Mouse (Mus musculus): ENCODE data around the gene Nufip2. TPM values are rescaled to one million over a fixed set of nuclear protein-coding genes. Genes with fewer than 3 reads are reported as not detected.

Nufip2 gene
- polyA plus RNA-seq, 1 experiment from 2014 or later = 4.7 TPM

- peak; percentile 77 for DNase-seq (ENCODE audit: low spot score)
- peak overlapping the region; percentile 96 for H3K4me3 ChIP-seq
- H3K36me3 ChIP-seq (replicated peaks) = no peaks in the 10 kb centered on the region
- no peaks in the 10 kb centered on the region for H3K9me3 ChIP-seq
- peaks cover 49% of the 10 kb centered on the region for H3K4me1 ChIP-seq
- 5% methylated on average over 26 of the region's 26 CpGs for WGBS
- H3K27me3 ChIP-seq (replicated peaks; ENCODE audit: low read depth, poor library complexity, severe bottlenecking) = peaks cover 26% of the 10 kb centered on the region
- H3K27ac ChIP-seq (replicated peaks) = peak overlapping the region; percentile 93
Measured at GRCm38 (mm10) chr11:77763673-77764340, 77.9 kb downstream of the Nufip2 start.

GRCm38 (mm10) chr11:77764694-77765458, 78.9 kb downstream of the Nufip2 start:
- DNase-seq (ENCODE audit: low spot score) = no peak
- WGBS = 46% methylated on average over 9 of the region's 9 CpGs
- Histone ChIP-seq H3K36me3 (replicated peaks) (no peaks in the 10 kb centered on the region), H3K27ac (replicated peaks) (peak overlapping the region; percentile 93; the same call in 1 of the 2 replicates), H3K9me3 (no peaks in the 10 kb centered on the region), H3K27me3 (replicated peaks; ENCODE audit: low read depth, poor library complexity, severe bottlenecking) (peaks cover 26% of the 10 kb centered on the region), H3K4me3 (peak overlapping the region; percentile 96), H3K4me1 (peaks cover 49% of the 10 kb centered on the region)

DNA sequence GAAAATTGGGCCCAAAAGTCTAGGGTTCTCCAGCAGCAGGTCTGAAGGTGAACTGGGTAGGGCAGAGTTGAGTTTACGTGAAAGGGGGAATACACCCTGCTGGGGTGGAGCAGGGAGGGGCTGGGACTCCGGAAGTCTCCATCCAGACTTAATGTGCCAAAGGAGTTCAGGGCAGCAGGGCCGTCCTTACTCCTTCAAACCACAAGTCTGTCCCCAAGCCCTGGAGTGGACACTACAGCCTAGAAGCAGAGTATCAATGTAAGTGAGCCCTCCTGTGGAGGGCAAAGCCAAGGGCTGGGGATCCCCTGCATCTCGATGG, 79.5 kb downstream of the Nufip2 start:
- 30% methylated on average over 4 of the region's 4 CpGs for WGBS
- Histone ChIP-seq H3K4me1 (peaks cover 49% of the 10 kb centered on the region), H3K27ac (replicated peaks) (no peak overlapping the region; the same call in 1 of the 2 replicates), H3K4me3 (peak overlapping the region; percentile 96), H3K9me3 (no peaks in the 10 kb centered on the region), H3K27me3 (replicated peaks; ENCODE audit: low read depth, poor library complexity, severe bottlenecking) (peaks cover 26% of the 10 kb centered on the region), H3K36me3 (replicated peaks) (no peaks in the 10 kb centered on the region)
- DNase-seq (ENCODE audit: low spot score) = no peak

DNA sequence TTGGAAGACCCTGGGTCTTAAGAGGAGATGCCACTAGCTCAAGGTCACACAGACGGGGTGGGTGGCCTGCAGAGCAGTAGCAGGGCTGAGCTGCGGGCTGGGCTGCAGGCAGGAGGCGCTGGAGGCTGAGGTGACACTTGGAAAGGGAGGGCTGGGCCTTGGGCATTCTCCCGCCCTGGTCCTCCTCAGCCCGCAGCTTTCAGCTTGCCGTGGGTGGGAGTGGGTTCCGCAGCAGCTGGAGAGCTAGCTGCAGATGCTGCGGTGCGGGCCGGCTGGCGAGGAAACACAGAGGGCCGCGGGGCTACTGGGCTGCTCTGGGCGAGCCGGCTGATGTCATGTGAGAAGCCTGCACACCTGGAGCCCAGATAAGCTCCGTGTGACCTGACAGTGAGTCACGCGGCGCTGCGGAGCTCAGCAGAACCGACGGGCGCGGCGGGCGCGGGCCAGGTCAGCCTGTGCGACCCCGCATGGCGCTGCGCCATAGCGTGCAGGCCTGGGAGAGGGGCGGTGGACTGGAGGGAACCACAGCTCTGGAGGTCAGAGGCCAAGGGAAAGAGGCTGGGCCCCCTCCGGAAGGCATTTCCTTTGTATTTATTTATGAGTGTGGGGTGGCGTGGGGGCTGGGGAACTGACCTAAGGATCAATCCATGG, 80.5 kb downstream of the Nufip2 start:
- Histone ChIP-seq H3K4me1 (peaks cover 49% of the 10 kb centered on the region), H3K36me3 (replicated peaks) (no peaks in the 10 kb centered on the region), H3K4me3 (peak overlapping the region; percentile 55), H3K27ac (replicated peaks) (peak overlapping the region; percentile 81), H3K27me3 (replicated peaks; ENCODE audit: low read depth, poor library complexity, severe bottlenecking) (peaks cover 20% of the 10 kb centered on the region), H3K9me3 (no peaks in the 10 kb centered on the region)
- WGBS = under 1% methylated on average over 35 of the region's 35 CpGs
- DNase-seq (ENCODE audit: low spot score) = peak; percentile 68

GRCm38 (mm10) chr11:77769496-77769895, 83.5 kb downstream of the Nufip2 start:
- peaks cover 38% of the 10 kb centered on the region for H3K4me1 ChIP-seq
- 82% methylated on average over 4 of the region's 4 CpGs for WGBS
- H3K27ac ChIP-seq (replicated peaks) = no peak overlapping the region
- H3K9me3 ChIP-seq = no peaks in the 10 kb centered on the region
- no peak for DNase-seq (ENCODE audit: low spot score)
- no peaks in the 10 kb centered on the region; the same call in 1 of the 2 replicates for H3K36me3 ChIP-seq (replicated peaks)
- H3K4me3 ChIP-seq = no peak overlapping the region
- peaks cover 11% of the 10 kb centered on the region for H3K27me3 ChIP-seq (replicated peaks; ENCODE audit: low read depth, poor library complexity, severe bottlenecking)

GRCm38 (mm10) chr11:77770346-77770745, 84.4 kb downstream of the Nufip2 start:
- WGBS = 89% methylated on average over 8 of the region's 8 CpGs
- H3K36me3 ChIP-seq (replicated peaks) = no peaks in the 10 kb centered on the region; the same call in 1 of the 2 replicates
- no peaks in the 10 kb centered on the region for H3K9me3 ChIP-seq
- peaks cover 4% of the 10 kb centered on the region; the same call in 1 of the 2 replicates for H3K27me3 ChIP-seq (replicated peaks; ENCODE audit: low read depth, poor library complexity, severe bottlenecking)
- peaks cover 30% of the 10 kb centered on the region for H3K4me1 ChIP-seq
- no peak overlapping the region for H3K4me3 ChIP-seq
- no peak for DNase-seq (ENCODE audit: low spot score)
- H3K27ac ChIP-seq (replicated peaks) = no peak overlapping the region

DNA sequence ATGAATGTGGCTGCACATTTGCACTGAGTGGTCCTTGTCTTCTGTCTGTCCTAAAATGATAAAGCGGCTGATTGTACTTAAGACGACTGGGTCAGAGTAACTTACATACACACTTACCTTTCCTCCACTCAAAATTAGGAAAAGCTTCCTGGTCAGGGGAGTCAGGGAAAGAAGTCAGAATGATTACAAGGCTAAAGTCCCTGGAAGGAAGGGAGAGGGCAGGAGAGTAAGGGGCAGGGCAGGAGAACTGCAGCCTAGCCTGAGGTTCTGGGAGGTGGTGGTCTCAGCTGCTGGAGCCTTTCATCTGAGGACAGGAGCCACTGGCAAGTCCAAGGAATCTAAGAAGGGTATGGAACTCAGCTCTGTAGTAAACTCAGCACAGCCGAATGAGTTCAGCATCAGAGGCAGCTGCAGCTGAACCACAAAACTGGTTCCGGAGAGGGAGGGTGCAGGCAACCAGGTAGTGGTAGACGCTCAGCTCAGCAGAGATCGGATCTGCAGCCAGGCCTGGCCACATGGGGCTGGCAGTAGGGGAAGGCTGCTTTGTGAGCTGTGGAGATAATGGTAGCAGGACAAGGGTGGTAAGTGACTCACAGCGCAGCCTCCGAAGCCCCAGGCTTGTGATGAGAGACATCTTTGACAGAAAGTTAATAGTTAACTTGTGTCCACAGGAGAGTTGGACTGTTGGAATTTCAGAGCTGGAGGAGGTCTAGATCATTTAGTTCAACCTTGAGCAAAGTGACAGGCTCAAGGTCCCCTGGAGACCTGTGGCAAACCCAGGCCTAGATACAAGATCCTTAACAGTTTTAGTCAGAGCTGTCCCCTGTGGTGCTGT, 86.1 kb downstream of the Nufip2 start:
- WGBS = 58% methylated on average over 8 of the region's 8 CpGs
- Histone ChIP-seq H3K4me3 (no peak overlapping the region), H3K36me3 (replicated peaks) (peaks cover 1% of the 10 kb centered on the region), H3K4me1 (peaks cover 21% of the 10 kb centered on the region), H3K27me3 (replicated peaks; ENCODE audit: low read depth, poor library complexity, severe bottlenecking) (no peaks in the 10 kb centered on the region), H3K9me3 (no peaks in the 10 kb centered on the region), H3K27ac (replicated peaks) (peak overlapping the region; percentile 44; the same call in 1 of the 2 replicates)
- no peak for DNase-seq (ENCODE audit: low spot score)

DNA sequence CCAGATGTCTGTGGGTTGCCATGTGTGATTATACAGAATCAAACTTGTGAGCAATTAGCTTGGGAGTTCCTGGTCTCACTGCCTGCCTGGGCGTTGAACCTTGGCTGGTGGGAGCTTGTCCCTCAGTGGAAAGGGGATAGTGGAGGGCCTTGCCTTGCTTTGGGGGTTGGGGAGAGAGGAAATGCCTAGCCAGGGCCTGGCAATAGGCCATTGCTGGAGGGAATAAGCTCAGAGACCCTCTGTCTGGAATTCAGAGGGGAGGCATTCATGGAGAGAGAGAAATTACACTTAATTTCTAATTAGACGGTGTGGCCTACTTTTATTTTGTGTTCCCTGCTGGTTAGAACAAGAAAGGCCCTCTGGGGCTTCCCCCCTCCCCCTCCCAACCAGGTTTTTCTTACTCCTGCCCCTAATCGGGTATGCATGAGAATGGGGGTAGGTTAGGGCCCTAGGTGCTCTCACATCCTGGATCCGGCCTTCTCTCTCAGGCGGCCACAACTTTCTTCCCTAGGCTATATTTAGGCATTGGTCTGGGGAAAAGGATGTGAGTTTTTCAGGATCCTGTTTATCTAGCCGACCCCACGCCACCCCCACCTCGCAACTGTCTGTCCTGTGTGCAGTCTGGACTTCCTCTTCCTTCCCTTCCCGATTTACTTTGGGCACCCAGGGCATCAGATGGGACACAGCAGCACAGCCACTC, 89.9 kb downstream of the Nufip2 start:
- Histone ChIP-seq H3K9me3 (no peaks in the 10 kb centered on the region), H3K27me3 (replicated peaks; ENCODE audit: low read depth, poor library complexity, severe bottlenecking) (no peaks in the 10 kb centered on the region), H3K36me3 (replicated peaks) (peaks cover 29% of the 10 kb centered on the region), H3K27ac (replicated peaks) (peak overlapping the region; percentile 11; the same call in 1 of the 2 replicates), H3K4me3 (no peak overlapping the region), H3K4me1 (peaks cover 22% of the 10 kb centered on the region)
- WGBS = 34% methylated on average over 9 of the region's 9 CpGs
- no peak for DNase-seq (ENCODE audit: low spot score)

- H3K4me3 ChIP-seq = no peak overlapping the region
- peaks cover 15% of the 10 kb centered on the region for H3K4me1 ChIP-seq
- DNase-seq (ENCODE audit: low spot score) = no peak
- no peaks in the 10 kb centered on the region for H3K9me3 ChIP-seq
- H3K36me3 ChIP-seq (replicated peaks) = peaks cover 32% of the 10 kb centered on the region
- H3K27ac ChIP-seq (replicated peaks) = no peak overlapping the region
- 92% methylated on average over 17 of the region's 17 CpGs for WGBS
- no peaks in the 10 kb centered on the region for H3K27me3 ChIP-seq (replicated peaks; ENCODE audit: low read depth, poor library complexity, severe bottlenecking)
Measured at GRCm38 (mm10) chr11:77777436-77777835, 91.5 kb downstream of the Nufip2 start.

DNA sequence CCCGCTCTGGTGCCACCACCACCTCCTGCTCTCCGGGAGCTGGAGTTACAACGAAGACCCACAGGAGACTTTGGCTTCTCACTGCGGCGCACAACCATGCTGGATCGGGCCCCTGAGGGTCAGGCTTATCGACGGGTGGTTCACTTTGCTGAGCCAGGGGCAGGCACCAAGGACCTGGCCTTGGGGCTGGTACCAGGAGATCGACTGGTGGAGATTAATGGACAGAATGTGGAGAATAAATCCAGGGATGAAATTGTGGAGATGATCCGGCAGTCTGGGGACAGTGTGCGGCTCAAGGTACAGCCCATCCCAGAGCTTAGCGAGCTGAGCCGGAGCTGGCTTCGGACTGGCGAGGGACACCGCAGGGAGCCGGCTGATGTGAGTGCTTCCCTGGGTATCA, 92.0 kb downstream of the Nufip2 start:
- Histone ChIP-seq H3K4me1 (peaks cover 14% of the 10 kb centered on the region), H3K9me3 (no peaks in the 10 kb centered on the region), H3K27ac (replicated peaks) (no peak overlapping the region), H3K36me3 (replicated peaks) (peaks cover 32% of the 10 kb centered on the region), H3K27me3 (replicated peaks; ENCODE audit: low read depth, poor library complexity, severe bottlenecking) (no peaks in the 10 kb centered on the region), H3K4me3 (no peak overlapping the region)
- no peak for DNase-seq (ENCODE audit: low spot score)
- WGBS = 92% methylated on average over 17 of the region's 17 CpGs

DNA sequence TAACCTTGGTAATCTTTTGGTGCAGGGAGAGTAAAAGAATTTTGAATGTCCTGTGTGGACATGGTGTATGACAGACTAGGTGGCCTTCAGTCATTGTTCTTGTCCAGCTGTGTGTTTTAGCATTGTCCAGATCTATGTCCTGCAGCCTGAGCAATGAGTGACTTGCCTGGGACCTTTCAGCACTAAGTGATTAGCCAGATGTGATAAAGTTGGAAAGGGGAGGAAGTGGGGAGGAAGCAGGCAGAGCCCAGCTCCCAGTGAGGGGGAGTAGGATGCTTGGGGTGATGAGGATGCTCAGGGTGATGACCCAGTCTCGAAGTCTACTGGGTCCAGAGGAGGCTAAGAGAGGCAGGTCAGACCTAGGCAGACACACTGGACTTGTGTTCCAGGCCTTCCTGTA, 93.3 kb downstream of the Nufip2 start:
- Histone ChIP-seq H3K9me3 (no peaks in the 10 kb centered on the region), H3K4me3 (no peak overlapping the region), H3K4me1 (peaks cover 27% of the 10 kb centered on the region), H3K36me3 (replicated peaks) (peaks cover 32% of the 10 kb centered on the region), H3K27ac (replicated peaks) (no peak overlapping the region), H3K27me3 (replicated peaks; ENCODE audit: low read depth, poor library complexity, severe bottlenecking) (no peaks in the 10 kb centered on the region)
- 72% methylated on average over 1 of the region's 1 CpGs for WGBS
- no peak for DNase-seq (ENCODE audit: low spot score)

All from embryonic facial prominence, embryonic 10.5 days (tissue).